Mouse (Mus musculus): Measurements from ENCODE around the gene Abcf1.
"Not testable (repeated sequence)": the region's sequence is repeated elsewhere in the genome, so short reads cannot be mapped to it uniquely, and the experiment has no call there.

Gene Abcf1

GRCm38 (mm10) chr17:35979401-35980362 is 10.1 kb upstream of the Abcf1 start, which contains the start of the genes Gnl1 and Prr3:
Gene Gnl1, plus strand, starts transcription at chr17:35979851.
Gene Prr3, minus strand, starts transcription at chr17:35980236.
- DNase-seq (ENCODE audit: low spot score in 2 of 2), result peak; percentile 90 to 95

GRCm38 (mm10) chr17:35978811-35979400 is 9.3 kb upstream of the Abcf1 start:
- DNase-seq (ENCODE audit: low spot score in 2 of 2), result peak in 1 of 2 experiments; percentile 85

- no peak for DNase-seq (ENCODE audit: low spot score in 2 of 2)
These were observed 2.6 kb upstream of the Abcf1 start for GRCm38 (mm10) chr17:35972131-35972530.

- DNase-seq (ENCODE audit: low spot score in 2 of 2), result no peak
These were observed 1.9 kb downstream of the Abcf1 start for GRCm38 (mm10) chr17:35967621-35968020.

- no peak for DNase-seq (ENCODE audit: low spot score in 2 of 2)
These were observed 6.3 kb downstream of the Abcf1 start for GRCm38 (mm10) chr17:35963279-35963678.

GRCm38 (mm10) chr17:35958533-35959223 is 10.9 kb downstream of the Abcf1 start:
- no peak for DNase-seq (ENCODE audit: low spot score in 2 of 2)

GRCm38 (mm10) chr17:35954665-35955064 is 14.9 kb downstream of the Abcf1 start:
- no peak for DNase-seq (ENCODE audit: low spot score in 2 of 2)

- DNase-seq (ENCODE audit: low spot score in 2 of 2), result not testable (repeated sequence)
These were observed 17.0 kb downstream of the Abcf1 start for GRCm38 (mm10) chr17:35952559-35952958.

- DNase-seq (ENCODE audit: low spot score in 2 of 2), result not testable (repeated sequence)
These were observed 18.6 kb downstream of the Abcf1 start for GRCm38 (mm10) chr17:35950946-35951345.

- no peak for DNase-seq (ENCODE audit: low spot score in 2 of 2)
These were observed 29.6 kb downstream of the Abcf1 start for GRCm38 (mm10) chr17:35939941-35940340.

- DNase-seq (ENCODE audit: low spot score in 2 of 2), result no peak
These were observed 30.5 kb downstream of the Abcf1 start for GRCm38 (mm10) chr17:35939108-35939507.

GRCm38 (mm10) chr17:35937700-35938348 is 31.7 kb downstream of the Abcf1 start:
- DNase-seq (ENCODE audit: low spot score in 2 of 2), result no peak

- not testable (repeated sequence) for DNase-seq (ENCODE audit: low spot score in 2 of 2)
These were observed 33.8 kb downstream of the Abcf1 start for GRCm38 (mm10) chr17:35935763-35936162.

- no peak for DNase-seq (ENCODE audit: low spot score in 2 of 2)
These were observed 37.0 kb downstream of the Abcf1 start for GRCm38 (mm10) chr17:35932608-35933007.

- DNase-seq (ENCODE audit: low spot score in 2 of 2), result no peak
These were observed 38.9 kb downstream of the Abcf1 start for GRCm38 (mm10) chr17:35930627-35931026.

- no peak for DNase-seq (ENCODE audit: low spot score in 2 of 2)
These were observed 40.0 kb downstream of the Abcf1 start for GRCm38 (mm10) chr17:35929534-35929933.

- DNase-seq (ENCODE audit: low spot score in 2 of 2), result no peak
These were observed 42.1 kb downstream of the Abcf1 start for GRCm38 (mm10) chr17:35927471-35927870.

GRCm38 (mm10) chr17:35923281-35923680 is 46.3 kb downstream of the Abcf1 start:
- DNase-seq (ENCODE audit: low spot score in 2 of 2), result no peak

- DNase-seq (ENCODE audit: low spot score in 2 of 2), result no peak
These were observed 47.0 kb downstream of the Abcf1 start for GRCm38 (mm10) chr17:35922566-35922965.

- no peak for DNase-seq (ENCODE audit: low spot score in 2 of 2)
These were observed 47.9 kb downstream of the Abcf1 start for GRCm38 (mm10) chr17:35921710-35922109.

- DNase-seq (ENCODE audit: low spot score in 2 of 2), result peak in 1 of 2 experiments; percentile 58
These were observed 48.5 kb downstream of the Abcf1 start for GRCm38 (mm10) chr17:35920862-35921562.

All from left cerebral cortex, adult 9 months (tissue).